Mouse (Mus musculus): ENCODE measurements around the gene Sdk1. TPM values are rescaled to one million over a fixed set of nuclear protein-coding genes. Genes with fewer than 3 reads are reported as not detected.

Sdk1 gene
- polyA plus RNA-seq (2017; shearing (Covaris generic)), result 0.06 TPM

GRCm38 (mm10) chr5:141240841-141241543 lies at the start of gene Sdk1:
Sdk1 (plus strand) TSS chr5:141241490.

Other genes with a start within 250 kb of the Sdk1 start
- 87.6 TPM for gene Card11, start 240.9 kb upstream of the Sdk1 start, polyA plus RNA-seq (2017; shearing (Covaris generic))